Mouse (Mus musculus): ENCODE results near the gene Gm3573. TPM values are rescaled to one million over a fixed set of nuclear protein-coding genes. Genes with fewer than 3 reads are reported as not detected.

Gm3573 gene
- not detected in 2 replicates for polyA plus RNA-seq (2012; rRNA removed)

GRCm38 (mm10) chr14:42190691-42191090 is at the start of gene Gm3573:
Gene Gm3573, minus strand, starts transcription at chr14:42190791.

GRCm38 (mm10) chr14:42162522-42162921 is 28.1 kb downstream of the Gm3573 start, which contains the start of gene Gm17027:
Gene Gm17027, minus strand, starts transcription at chr14:42162622.

Other genes with a start within 250 kb of the Gm3573 start
- gene 1700024B05Rik, start 246.8 kb downstream of the Gm3573 start, polyA plus RNA-seq (2012; rRNA removed) = not detected in 2 replicates
- not detected in 2 replicates for gene Gm6401, start 222.9 kb downstream of the Gm3573 start, polyA plus RNA-seq (2012; rRNA removed)
- not detected in 2 replicates for gene Gm3543, start 207.5 kb downstream of the Gm3573 start, polyA plus RNA-seq (2012; rRNA removed)
- gene Gm7951, start 73.4 kb downstream of the Gm3573 start, polyA plus RNA-seq (2012; rRNA removed) = not detected in 2 replicates
- gene Gm17027, start 28.2 kb downstream of the Gm3573 start, polyA plus RNA-seq (2012; rRNA removed) = not detected in 2 replicates
- gene Gm17026, start 69.3 kb upstream of the Gm3573 start, polyA plus RNA-seq (2012; rRNA removed) = not detected in 2 replicates
- not detected in 2 replicates for gene Gm9611, start 106.6 kb upstream of the Gm3573 start, polyA plus RNA-seq (2012; rRNA removed)
- gene Gm7995, start 119.4 kb upstream of the Gm3573 start, polyA plus RNA-seq (2012; rRNA removed) = not detected in 2 replicates
- gene Gm8005, start 248.9 kb upstream of the Gm3573 start, polyA plus RNA-seq (2012; rRNA removed) = not detected in 2 replicates